Mouse (Mus musculus) kidney, adult 2 months (tissue): ENCODE results near the gene Abl2. TPM values are rescaled to one million over a fixed set of nuclear protein-coding genes. Genes with fewer than 3 reads are reported as not detected.

Experiments
- DNase-seq: peaks from one replicate; pipeline ENCODE4 v3.0.0; 2021
- H3K27ac ChIP-seq: fragments of 200-500 bp; 2 replicates; pipeline ENCODE4 v1.5.1; 2012; ENCODE audit warnings: low read depth, low read length, control low read depth, inconsistent platforms; ENCODE audit not compliant: insufficient read depth
- H3K27me3 ChIP-seq: fragments of 200-500 bp; replicated peaks from 2 replicates; pipeline ENCODE4 v1.6.1; 2012; ENCODE audit warnings: mild to moderate bottlenecking, moderate library complexity, low read length, inconsistent platforms; ENCODE audit not compliant: control insufficient read depth, insufficient read depth
- H3K36me3 ChIP-seq: fragments of 200-500 bp; 2 replicates; pipeline ENCODE4 v1.6.1; 2012; ENCODE audit warnings: mild to moderate bottlenecking, moderate library complexity, low read length, inconsistent platforms; ENCODE audit not compliant: control insufficient read depth, insufficient read depth
- H3K4me1 ChIP-seq: fragments of 200-500 bp; 2 replicates; pipeline ENCODE4 v1.6.1; 2011; ENCODE audit warnings: low read length; ENCODE audit not compliant: control insufficient read depth, insufficient read depth
- H3K4me3 ChIP-seq: fragments of 200-500 bp; 2 replicates; pipeline ENCODE4 v1.5.1; 2011; ENCODE audit warnings: mild to moderate bottlenecking, low read depth, low read length, control low read depth; ENCODE audit not compliant: insufficient read depth
- CTCF ChIP-seq: fragments of 200-500 bp; conservative IDR thresholded peaks from 2 replicates; pipeline ENCODE4 v1.5.1; 2011; ENCODE audit warnings: low read depth, mild to moderate bottlenecking, control low read depth, low read length, moderate library complexity, mixed read lengths; ENCODE audit not compliant: insufficient read depth, insufficient read length
- POLR2A ChIP-seq: fragments of 200-500 bp; IDR thresholded peaks from one replicate; pipeline ENCODE4 v1.6.1; 2011; ENCODE audit warnings: low read depth, low read length, control low read depth
- WGBS: fragments of 180-500 bp; shearing (Covaris S2); methylation state at CpG from one replicate; pipeline ENCODE4 v1.1.7; 2018; 5-methylcytosine and 5-hydroxymethylcytosine counted together
- polyA plus RNA-seq: library from polyadenylated mRNA; depleted of rRNA; stranded (reverse); fragments of >200 nt; gene quantifications from 2 replicates; pipeline ENCODE4 v1.2.3, GENCODE M21; 2012

Abl2 gene
- polyA plus RNA-seq, 1 experiment: 7.5 TPM

DNA sequence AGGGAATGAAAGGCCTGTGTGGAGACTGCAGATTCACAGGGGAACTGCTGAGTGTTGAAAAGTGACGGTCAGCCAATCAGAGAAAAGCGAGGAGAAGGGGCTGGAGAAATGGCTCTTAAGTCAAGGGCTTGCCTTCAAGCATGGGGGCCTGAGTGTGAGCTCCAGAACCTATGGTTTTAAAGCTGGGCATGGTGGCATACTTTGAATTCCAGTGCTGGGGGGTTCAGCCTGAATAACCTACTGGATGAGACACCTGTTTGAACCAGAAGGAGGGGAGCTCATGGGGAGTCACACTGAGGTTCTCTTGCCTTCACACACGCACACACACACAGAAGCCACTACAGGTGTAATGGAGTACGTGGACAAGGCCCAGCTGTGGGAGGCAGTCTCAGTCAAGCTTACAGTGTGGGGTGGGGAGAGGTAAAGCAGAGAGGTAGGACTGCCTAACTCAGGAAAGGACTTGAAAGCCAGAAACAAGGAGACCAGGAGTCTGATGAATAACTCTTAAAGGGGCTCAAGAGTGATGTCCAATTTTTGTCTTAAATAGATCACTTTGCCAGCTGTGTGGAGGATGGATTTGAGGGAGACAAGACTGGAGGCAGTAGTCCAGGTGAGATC, 61.8 kb downstream of the Abl2 start:
- WGBS: 75% methylated on average over 4 of the region's 4 CpGs
- DNase-seq: no peak
- TF ChIP-seq CTCF (no peak), POLR2A (no peak)
- H3K4me3 ChIP-seq: no peak overlapping the region
- no peaks in the 10 kb centered on the region for H3K27me3 ChIP-seq
- no peak overlapping the region for H3K27ac ChIP-seq
- no peaks in the 10 kb centered on the region for H3K36me3 ChIP-seq
- H3K4me1 ChIP-seq: peaks cover 21% of the 10 kb centered on the region; the same call in 1 of the 2 replicates

DNA sequence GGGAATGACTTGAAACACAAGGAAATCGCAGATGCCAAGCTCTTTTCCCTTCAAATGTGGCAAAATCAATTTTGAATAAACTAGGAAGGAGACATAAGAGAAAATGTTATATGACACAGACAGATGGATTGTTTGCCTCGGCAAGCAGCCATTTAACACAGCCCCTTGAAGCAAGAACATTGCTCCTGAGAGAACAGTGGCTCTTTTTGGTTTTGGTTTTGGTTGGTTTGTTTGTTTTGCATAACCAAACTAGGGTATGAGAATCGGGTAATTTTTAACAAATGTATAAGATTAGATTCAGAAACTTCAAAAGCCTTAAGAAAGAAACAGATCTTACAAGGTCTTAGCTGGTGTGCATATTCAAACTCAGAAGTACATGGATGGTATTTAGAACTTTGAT, 62.4 kb downstream of the Abl2 start:
- Histone ChIP-seq H3K4me1 (peaks cover 17% of the 10 kb centered on the region; the same call in 1 of the 2 replicates), H3K36me3 (peaks cover under 1% of the 10 kb centered on the region; the same call in 1 of the 2 replicates), H3K27ac (no peak overlapping the region), H3K27me3 (no peaks in the 10 kb centered on the region), H3K4me3 (no peak overlapping the region)
- no peak for DNase-seq
- TF ChIP-seq CTCF (no peak), POLR2A (no peak)
- 71% methylated on average over 3 of the region's 3 CpGs for WGBS

DNA sequence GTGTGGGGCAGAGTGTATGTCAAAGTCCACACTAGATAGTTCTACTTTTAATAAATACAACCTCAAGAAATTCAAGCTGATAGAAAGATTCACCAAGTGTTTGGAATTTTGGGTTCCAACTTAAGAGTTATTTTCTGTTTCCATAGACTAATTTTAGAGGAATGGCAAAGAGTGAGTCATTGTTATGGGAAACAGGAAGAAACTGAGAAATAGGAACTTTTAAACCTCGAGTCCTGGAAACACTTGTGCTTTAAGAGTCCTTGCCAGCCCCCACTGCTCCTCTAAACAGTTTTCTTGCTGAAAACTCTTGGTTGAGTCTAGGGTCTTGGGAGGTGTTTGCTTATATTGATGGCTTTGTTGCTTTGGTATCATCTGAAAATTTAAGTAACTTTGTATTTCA, 65.6 kb downstream of the Abl2 start:
- no peak overlapping the region for H3K4me3 ChIP-seq

GRCm38 (mm10) chr1:156626729-156627128, 68.1 kb downstream of the Abl2 start:
- no peak overlapping the region for H3K27ac ChIP-seq
- H3K4me1 ChIP-seq: peaks cover 2% of the 10 kb centered on the region; the same call in 1 of the 2 replicates
- no peak for DNase-seq
- 90% methylated on average over 4 of the region's 4 CpGs for WGBS
- H3K36me3 ChIP-seq: peaks cover 2% of the 10 kb centered on the region
- TF ChIP-seq CTCF: no peak
- no peak for TF ChIP-seq POLR2A
- no peaks in the 10 kb centered on the region for H3K27me3 ChIP-seq
- H3K4me3 ChIP-seq: no peak overlapping the region

More for the DNA sequence above, 65.6 kb downstream of the Abl2 start:
- Histone ChIP-seq H3K4me1 (peaks cover 9% of the 10 kb centered on the region; the same call in 1 of the 2 replicates), H3K27ac (peak overlapping the region; percentile 39; the same call in 1 of the 2 replicates), H3K36me3 (peaks cover 2% of the 10 kb centered on the region; the same call in 1 of the 2 replicates), H3K27me3 (no peaks in the 10 kb centered on the region)
- DNase-seq: no peak
- 38% methylated on average over 1 of the region's 1 CpGs for WGBS
- TF ChIP-seq CTCF (no peak), POLR2A (no peak)

DNA sequence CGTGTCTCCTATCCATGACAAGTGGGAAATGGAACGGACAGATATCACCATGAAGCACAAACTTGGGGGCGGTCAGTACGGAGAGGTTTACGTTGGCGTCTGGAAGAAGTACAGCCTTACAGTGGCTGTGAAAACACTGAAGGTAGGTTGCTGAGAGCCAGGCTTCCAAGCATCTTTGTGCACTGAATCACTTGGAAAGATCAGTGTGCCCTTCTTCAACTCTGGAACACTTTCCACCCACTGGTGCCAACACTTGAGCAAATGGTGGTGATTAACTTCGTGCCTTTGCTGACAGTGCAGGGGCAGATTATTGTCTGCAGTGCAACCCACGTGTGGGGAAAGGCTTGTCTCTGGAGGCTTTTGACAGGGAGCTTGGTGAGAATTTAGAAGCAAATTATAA, 71.4 kb downstream of the Abl2 start:
- WGBS: 89% methylated on average over 8 of the region's 8 CpGs
- H3K27me3 ChIP-seq: no peaks in the 10 kb centered on the region

DNA sequence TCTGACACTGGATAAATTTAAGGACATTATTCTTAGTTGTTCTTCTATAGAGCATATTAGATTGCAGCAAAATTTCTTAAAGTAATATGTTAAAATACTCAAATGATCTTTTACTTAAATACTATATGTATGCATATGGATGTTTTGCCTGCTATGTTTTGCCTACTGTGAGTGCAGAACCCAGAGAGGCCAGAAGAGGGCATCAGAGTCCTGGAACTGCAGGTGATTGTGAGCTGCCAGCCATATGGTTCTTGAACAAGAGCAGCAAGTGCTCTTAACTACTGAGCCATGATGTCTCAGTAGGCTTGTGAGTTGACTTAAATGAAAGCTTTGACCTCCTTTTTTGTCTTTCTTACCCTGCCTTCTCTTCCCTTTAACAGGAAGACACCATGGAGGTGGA, 72.4 kb downstream of the Abl2 start:
- TF ChIP-seq CTCF: peak; percentile 40
- TF ChIP-seq POLR2A: no peak
- no peak overlapping the region for H3K27ac ChIP-seq
- H3K36me3 ChIP-seq: peaks cover 1% of the 10 kb centered on the region
- no peaks in the 10 kb centered on the region for H3K27me3 ChIP-seq
- H3K4me1 ChIP-seq: no peaks in the 10 kb centered on the region
- H3K4me3 ChIP-seq: no peak overlapping the region
- DNase-seq: no peak

More for the DNA sequence above, 71.4 kb downstream of the Abl2 start:
- Histone ChIP-seq H3K4me3 (no peak overlapping the region), H3K4me1 (no peaks in the 10 kb centered on the region), H3K36me3 (peaks cover 2% of the 10 kb centered on the region), H3K27ac (no peak overlapping the region)
- TF ChIP-seq CTCF: no peak
- TF ChIP-seq POLR2A: no peak
- no peak for DNase-seq

GRCm38 (mm10) chr1:156633095-156633494, 74.5 kb downstream of the Abl2 start:
- no peak overlapping the region for H3K27ac ChIP-seq
- DNase-seq: peak; percentile 60
- no peaks in the 10 kb centered on the region; the same call in 1 of the 2 replicates for H3K36me3 ChIP-seq
- no peak overlapping the region for H3K4me3 ChIP-seq
- no peaks in the 10 kb centered on the region for H3K4me1 ChIP-seq
- TF ChIP-seq POLR2A: no peak
- peak; percentile 24; the same call in 1 of the 2 replicates for TF ChIP-seq CTCF
- WGBS: 73% methylated on average over 10 of the region's 10 CpGs
- no peaks in the 10 kb centered on the region for H3K27me3 ChIP-seq
